Mouse (Mus musculus) right cerebral cortex, postnatal 25 days (tissue): ENCODE measurements around the gene Ncaph.
"Not testable (repeated sequence)": the region's sequence is repeated elsewhere in the genome, so short reads cannot be mapped to it uniquely, and the experiment has no call there.

ENCODE experiments used
- DNase-seq: peaks from one replicate; pipeline ENCODE4 v3.0.0; 2022

The Ncaph gene

GRCm38 (mm10) chr2:127080591-127081218, 53.0 kb downstream of the Ncaph start:
- no peak for DNase-seq

GRCm38 (mm10) chr2:127079881-127080590, 53.7 kb downstream of the Ncaph start:
- DNase-seq = no peak

GRCm38 (mm10) chr2:127079066-127079465, 54.7 kb downstream of the Ncaph start:
- not testable (repeated sequence) for DNase-seq

- no peak for DNase-seq
Measured at GRCm38 (mm10) chr2:127077611-127078010, 56.1 kb downstream of the Ncaph start.

- no peak for DNase-seq
Measured at GRCm38 (mm10) chr2:127074116-127074515, 59.6 kb downstream of the Ncaph start.

GRCm38 (mm10) chr2:127070879-127071278, 62.9 kb downstream of the Ncaph start:
- no peak for DNase-seq

- DNase-seq = peak; percentile 87
Measured at GRCm38 (mm10) chr2:127070435-127070841, 63.3 kb downstream of the Ncaph start, which contains the start of gene Blvra. Gene Blvra, plus strand, starts transcription at chr2:127070665.

- no peak for DNase-seq
Measured at GRCm38 (mm10) chr2:127069781-127070434, 63.8 kb downstream of the Ncaph start.

- DNase-seq = no peak
Measured at GRCm38 (mm10) chr2:127068806-127069205, 64.9 kb downstream of the Ncaph start.

- DNase-seq = no peak
Measured at GRCm38 (mm10) chr2:127061471-127061870, 72.3 kb downstream of the Ncaph start.
